Mouse (Mus musculus) liver, adult 2 months (tissue): ENCODE results near the gene Rab31.

Experiments
- CTCF ChIP-seq: fragments of 200-500 bp; IDR thresholded peaks from 2 replicates; pipeline ENCODE4 v1.5.1; 2011; ENCODE audit warnings: low read depth, low read length, control low read depth
- POLR2A ChIP-seq: fragments of 200-500 bp; IDR thresholded peaks from 2 replicates; pipeline ENCODE4 v1.6.1; 2011; ENCODE audit warnings: low read length, control low read depth; ENCODE audit not compliant: insufficient read depth; ENCODE audit errors: extremely low read depth

DNA sequence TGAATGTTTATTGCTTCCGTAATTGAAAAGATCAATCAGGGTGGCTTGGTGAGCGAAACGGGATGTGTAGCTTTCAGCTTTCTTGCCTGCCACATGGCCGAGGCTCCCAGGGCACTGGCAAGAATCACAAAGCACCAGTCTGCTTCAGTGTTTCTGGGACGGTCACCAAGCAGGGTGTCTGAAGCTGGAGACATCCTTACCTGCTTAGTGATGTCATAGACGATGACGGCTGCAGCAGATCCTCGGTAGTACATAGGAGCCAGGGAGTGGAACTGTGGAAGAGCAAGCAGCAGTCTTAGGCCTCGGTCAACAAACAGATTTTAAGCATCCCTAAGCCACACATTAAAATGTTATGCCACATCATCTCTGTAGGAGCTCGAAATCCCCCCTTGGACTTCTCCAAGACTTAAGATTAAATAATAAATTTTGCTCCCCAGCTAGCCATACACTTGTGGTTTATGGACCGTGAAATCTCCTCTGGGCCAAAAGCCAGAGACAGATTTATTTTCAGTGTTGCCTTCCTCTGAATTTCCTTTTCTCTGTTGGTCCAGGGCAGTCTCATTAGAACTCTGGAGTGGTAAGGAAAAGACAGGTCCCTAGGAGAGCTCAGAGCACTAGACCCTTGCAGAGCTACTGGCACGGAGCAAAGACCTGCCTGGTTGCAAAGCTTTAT lies 74.6 kb downstream of the Rab31 start:
- TF ChIP-seq POLR2A, result no peak
- TF ChIP-seq CTCF, result no peak
